Mouse (Mus musculus) embryo, embryonic 10 days (tissue): ENCODE measurements around the gene Gvin1.
"Not testable (repeated sequence)": the region's sequence is repeated elsewhere in the genome, so short reads cannot be mapped to it uniquely, and the experiment has no call there.

Source experiments
- DNase-seq: peaks from one replicate; pipeline ENCODE4 v3.0.0-alpha.2; 2015; ENCODE audit warnings: low spot score

The Gvin1 gene

GRCm38 (mm10) chr7:106215177-106215576 lies at the start of gene Gvin1:
Gene Gvin1, minus strand, starts transcription at chr7:106215326.
- DNase-seq, result not testable (repeated sequence)

- no peak for DNase-seq
Observed at GRCm38 (mm10) chr7:106251844-106252517, 36.9 kb upstream of the Gvin1 start.

GRCm38 (mm10) chr7:106248922-106249321 lies 33.8 kb upstream of the Gvin1 start:
- no peak for DNase-seq

- no peak for DNase-seq
Observed at GRCm38 (mm10) chr7:106248245-106248644, 33.1 kb upstream of the Gvin1 start.

GRCm38 (mm10) chr7:106245601-106246000 lies 30.5 kb upstream of the Gvin1 start:
- DNase-seq, result no peak

DNA sequence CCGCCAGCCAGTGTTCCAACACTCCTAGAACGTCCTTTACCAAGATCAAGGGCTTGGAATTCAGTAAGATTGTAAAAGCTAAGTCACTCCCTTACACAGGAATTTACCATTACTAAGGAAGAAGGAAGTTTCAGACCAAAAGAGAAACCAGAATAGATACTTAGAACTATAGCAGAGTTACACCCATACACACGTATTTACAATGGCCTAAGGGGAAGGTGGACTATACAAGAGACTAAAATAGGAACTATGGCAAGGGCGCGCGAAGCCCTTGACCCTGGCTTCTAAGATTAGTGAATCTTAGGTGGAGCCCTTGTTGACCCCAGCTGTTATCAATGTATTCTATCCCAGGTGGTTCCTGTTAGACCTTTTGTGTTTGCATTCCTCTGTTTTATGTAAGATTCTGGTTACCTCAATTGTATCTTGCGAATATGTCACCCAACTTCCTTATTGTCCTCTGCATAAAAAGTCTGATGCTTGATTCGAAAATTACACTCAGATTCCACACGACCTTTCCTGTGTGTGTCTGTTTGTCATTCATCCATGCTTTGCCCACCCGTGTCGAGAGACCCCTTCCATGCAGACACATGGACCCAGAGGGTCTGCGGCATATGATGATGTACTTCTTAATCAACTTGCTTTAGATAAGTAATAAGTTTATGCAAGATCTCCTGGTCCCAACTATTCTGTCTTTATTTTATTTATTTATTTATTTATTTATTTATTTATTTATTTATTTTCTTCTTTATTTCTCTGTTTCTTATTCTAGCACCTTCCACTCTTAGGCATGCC lies 25.6 kb upstream of the Gvin1 start:
- not testable (repeated sequence) for DNase-seq

GRCm38 (mm10) chr7:106237192-106237465 lies 22.0 kb upstream of the Gvin1 start:
- no peak for DNase-seq

DNA sequence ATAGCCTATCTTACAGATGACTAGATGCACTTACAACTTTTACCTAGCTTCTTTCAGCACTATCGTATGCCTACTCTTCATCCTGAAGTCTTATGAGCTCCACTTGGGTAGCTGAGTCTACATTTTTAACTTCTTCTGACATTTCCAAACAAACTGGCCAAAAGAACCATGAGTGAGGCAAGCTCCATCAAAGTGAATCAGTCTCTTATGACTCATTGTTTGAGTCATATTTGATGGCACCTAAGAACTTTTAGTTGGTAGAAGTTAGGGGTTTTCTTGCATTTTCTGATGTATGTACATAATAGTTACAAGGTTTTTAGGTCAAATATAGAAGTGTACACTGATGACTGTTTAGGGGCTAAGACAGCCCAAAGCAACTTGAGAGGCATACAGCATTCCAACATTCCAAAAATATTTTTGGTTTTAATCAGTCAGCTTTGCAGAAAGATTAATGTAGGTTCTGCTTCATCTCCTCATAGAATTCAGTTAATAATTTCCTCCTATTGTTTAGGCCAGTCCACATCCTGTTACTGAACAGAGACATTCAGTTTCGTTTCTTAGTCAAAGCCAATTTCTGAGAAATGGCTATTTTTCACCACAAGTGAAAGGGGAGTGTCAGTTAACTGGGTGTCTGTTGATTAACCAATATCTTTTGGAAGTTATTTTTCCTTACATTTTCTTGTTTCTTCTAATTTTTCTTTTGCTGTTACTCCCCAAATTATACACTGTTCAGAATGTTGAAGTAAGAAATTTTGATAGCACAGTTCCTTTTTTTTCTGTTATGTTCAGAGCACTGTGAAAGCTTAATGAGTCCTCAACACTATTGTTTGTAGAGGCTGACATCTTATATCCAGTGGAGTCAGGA lies 21.4 kb upstream of the Gvin1 start:
- no peak for DNase-seq

- DNase-seq, result no peak
Observed at GRCm38 (mm10) chr7:106235596-106235995, 20.5 kb upstream of the Gvin1 start.

- DNase-seq, result not testable (repeated sequence)
Observed at GRCm38 (mm10) chr7:106215910-106216309, 784 bp upstream of the Gvin1 start.

DNA sequence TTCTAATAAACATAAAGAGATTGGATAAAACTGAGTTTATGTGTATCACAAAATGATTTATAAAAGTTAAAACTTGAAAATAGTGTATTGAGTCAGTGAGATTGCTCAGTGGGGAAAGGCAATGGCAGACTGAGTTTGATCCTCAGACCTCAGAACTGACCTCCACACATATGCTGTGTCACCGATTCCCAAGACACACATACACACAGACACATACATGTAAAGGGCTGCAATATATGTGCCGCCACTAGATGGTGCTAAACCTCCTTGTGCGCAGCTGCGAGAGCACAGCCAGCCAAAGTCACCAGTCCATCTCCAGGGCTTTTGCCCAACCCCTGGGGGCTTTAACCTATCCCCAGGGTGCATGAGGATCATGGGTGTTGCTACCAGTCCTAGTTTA lies 1.4 kb downstream of the Gvin1 start:
- not testable (repeated sequence) for DNase-seq

- not testable (repeated sequence) for DNase-seq
Observed at GRCm38 (mm10) chr7:106206630-106207029, 8.5 kb downstream of the Gvin1 start.

GRCm38 (mm10) chr7:106177065-106177464 lies 38.1 kb downstream of the Gvin1 start:
- DNase-seq, result not testable (repeated sequence)

DNA sequence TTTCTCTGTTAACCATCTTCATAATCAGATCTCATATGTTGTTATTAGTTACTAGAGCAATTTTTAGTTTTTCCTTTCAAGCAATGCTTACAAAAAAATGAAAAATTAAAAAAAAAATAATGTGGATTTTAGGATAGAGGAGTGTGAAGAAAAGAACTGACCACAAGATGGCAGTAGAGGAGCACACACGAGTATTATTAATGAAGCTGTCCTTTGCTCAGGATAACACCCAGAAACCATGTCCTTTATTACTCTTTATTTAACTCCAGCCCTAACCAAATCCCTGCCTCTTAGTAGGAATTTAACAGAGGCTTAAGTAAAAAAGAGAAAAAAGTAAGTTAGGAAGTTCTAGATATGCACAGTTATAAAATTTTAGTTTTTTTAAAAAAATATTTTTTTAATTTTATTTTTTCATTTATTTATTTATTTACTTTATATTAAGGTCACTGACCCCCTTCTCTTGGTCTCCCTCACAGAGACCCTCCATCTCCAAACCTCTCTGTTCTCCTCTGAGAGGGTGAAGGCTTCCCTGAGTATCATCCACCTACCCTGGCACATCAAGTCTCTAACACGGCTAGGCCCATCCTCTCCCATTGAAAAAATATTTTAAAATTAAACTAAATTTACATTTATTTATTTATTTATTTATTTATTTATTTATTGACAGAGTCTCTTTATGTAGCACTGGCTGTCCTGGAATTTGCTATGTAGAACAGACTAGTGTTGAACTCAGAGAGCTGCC lies 69.9 kb downstream of the Gvin1 start:
- not testable (repeated sequence) for DNase-seq

GRCm38 (mm10) chr7:106141128-106141895 lies 73.8 kb downstream of the Gvin1 start:
- DNase-seq, result not testable (repeated sequence)

DNA sequence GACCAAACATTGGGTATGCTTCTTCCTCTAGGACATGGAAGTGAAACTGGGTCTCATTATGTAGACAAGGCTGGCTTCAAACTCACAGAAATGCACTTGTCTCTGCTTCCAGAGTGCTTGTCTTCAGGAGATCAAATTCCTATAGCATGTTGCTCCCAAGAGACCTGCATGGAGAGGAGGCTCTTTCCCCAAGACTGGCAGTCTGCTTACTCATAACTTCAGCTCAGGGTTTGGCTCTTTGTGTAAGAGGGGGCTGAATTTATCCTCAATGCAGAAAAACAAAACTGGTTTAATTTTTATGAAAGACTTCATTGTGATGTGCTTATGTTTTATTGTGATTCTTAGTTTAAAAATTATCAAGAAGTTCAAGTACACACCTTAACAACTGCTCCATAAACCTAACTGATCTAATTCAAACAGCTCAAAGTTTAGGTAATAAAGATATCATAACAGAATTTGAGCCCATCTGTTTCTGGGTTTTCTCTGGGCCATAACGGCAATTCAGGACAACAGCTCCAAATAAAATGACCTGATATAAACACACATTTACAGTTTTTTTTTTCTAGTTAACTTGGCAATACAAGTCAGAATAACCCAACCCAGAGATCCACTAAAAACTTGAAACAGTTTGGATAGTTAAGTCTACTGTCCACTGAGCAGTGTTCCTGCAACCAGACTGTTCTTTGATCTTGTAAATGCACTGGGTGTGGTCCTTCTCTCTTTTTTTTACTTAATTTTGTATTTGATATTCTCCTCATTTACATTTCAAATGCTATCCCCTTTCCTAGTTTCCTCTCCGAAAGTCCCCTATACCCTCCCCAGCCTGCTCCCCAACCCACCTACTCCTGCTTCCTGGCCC lies 97.8 kb downstream of the Gvin1 start:
- DNase-seq, result not testable (repeated sequence)
